Mouse (Mus musculus): Measurements from ENCODE around the gene Ipo11. TPM values are rescaled to one million over a fixed set of nuclear protein-coding genes. Genes with fewer than 3 reads are reported as not detected.
A peak's percentile ranks its signal among the peaks of the same experiment; 100 is the strongest.
"Not testable (repeated sequence)": the region's sequence is repeated elsewhere in the genome, so short reads cannot be mapped to it uniquely, and the experiment has no call there.

Ipo11 gene
- total RNA-seq (2015) (52.5 and 63.5 TPM in 2 replicates), total RNA-seq (2017) (34.2 and 39.8 TPM in 2 replicates)

DNA sequence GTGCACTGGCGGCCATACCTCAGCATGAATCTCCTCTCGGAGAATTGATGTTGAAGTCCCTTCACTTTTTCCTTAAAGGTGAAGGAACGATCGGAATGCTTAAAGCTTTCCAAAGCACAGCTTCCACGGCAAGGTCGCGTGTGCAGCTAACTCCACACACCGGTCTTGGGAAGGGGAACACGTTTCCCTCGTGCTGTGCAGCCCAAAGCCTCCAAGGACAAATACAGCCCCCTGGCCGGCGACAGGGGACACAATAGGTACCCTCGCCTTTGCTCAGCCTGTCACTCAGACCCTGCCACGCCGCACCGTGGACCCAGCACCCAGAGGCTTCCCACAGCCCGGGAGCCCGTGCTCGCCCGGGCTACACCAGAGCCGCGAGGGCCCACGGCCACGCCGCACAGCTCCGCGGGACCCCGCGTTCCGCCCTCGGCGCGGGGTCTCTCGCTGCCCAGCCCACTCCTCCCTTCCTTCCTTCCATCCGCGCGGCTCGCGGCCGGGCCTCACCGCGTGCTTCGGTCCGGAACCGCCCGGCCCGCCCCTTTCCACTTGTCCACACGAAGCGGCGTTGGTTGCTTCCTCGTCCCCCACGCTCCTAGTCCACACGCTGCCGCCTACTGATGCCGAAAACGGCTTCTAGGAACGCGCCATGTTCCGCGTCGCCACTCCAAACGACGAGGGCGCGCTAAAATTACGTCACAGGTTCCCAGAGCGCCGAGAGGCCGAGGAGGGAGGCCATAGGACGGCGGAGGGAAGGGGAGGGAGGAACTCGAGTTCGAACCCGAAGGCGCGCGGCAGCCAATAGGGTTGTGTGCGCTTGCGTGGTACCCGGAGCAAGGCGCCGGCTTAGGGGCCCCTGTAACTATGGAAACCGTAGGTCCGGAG, at the start of gene Ipo11:
Gene Ipo11, minus strand, starts transcription at position 703 of the 882 bp plus-strand sequence.
- peak; percentile 96 for ATAC-seq (replicated peaks; ENCODE audit: poor library complexity)

DNA sequence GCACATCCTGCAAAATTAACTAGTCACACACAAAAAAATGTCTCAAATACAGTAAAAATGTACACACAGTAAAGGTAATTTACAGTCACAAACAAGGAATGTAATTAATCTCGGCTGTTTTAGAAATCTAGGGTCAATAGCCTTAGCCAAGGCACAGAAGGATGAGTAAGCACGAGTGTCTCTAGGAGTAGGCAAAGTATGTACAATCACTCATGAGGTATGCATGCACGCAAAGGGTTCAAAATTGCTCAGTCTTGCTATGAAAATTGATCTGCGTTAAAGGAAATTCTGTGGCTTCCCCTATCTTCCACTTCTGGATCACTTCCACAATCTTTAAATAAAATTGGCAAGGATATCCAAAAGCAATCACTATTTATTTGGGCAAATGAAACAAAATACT, 24.7 kb upstream of the Ipo11 start:
- no peak for ATAC-seq (replicated peaks; ENCODE audit: poor library complexity)

DNA sequence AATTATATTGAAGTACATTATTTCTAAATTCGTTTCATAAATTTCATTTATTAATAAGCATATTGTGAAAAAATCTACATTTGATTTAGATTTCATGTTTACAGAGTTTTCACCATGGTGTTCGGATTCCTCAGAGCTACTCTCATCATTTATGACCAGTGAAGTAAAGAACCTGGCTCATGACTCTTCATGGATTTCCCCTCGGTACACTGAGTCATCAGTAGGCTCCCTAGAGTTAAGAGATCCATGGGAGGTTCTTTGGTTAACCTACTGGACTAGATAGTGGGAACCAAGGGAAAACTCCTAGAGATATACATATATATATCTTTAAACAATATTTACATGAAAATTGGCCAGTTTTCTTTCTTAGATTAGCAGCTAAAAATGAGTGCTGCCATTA, 23.8 kb upstream of the Ipo11 start:
- no peak for ATAC-seq (replicated peaks; ENCODE audit: poor library complexity)

DNA sequence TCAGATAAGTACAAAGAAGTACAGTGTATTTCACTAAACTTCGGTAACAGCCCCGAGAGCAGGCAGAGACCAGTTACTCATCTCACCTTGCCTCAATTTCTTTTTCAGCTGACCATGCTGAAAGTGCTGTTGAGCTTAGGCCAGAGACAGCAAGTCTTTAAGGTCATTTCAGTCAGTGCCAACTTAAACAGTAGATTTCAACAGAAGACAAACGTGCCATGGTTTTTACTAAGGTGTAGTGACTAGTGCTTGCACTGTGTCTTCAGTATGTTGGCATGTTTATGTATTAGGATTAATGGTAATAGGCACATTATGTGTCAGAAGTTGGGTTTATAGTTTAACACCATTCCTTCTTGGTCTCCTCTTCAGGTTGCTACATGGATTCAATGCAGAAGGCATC, 21.5 kb upstream of the Ipo11 start:
- ATAC-seq (replicated peaks; ENCODE audit: poor library complexity) = no peak

DNA sequence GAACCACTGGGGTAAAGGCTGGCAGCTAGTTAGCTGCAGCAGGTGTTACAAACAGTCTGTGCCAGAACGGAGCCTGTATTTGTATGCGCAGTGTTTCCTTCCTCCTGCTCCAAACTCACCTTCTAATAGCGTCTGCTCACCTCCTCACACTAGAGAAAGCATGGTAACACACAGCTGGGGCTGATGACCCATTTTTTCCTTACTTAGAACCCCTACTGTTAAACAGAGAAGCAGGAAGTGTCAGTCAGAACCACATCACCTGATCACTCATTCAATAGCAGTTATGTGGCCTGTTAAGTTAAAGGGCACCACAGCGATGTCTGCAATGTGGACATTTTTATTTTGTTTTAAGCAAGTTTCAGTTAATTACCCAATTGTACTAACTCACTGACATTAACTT, 20.8 kb upstream of the Ipo11 start:
- ATAC-seq (replicated peaks; ENCODE audit: poor library complexity) = no peak

DNA sequence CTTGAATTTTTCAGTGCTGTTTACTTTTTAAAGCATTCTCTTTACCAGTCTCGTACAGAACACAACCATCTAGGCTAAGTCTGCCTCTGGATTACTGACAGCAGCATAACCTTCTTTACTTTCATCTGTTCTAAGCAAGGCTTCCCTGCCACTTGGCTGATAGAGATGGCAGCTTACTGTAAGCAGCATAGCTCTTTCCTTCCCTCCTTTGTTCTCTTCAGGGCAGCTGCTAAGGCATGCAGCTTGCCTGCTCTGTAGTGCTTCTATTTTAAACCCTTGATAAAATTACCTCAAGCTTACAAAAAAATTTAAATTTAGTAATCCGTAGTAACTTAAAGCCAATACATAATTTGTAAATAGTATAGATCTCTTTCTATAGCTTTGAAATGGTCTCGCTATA, 18.1 kb upstream of the Ipo11 start:
- no peak for ATAC-seq (replicated peaks; ENCODE audit: poor library complexity)

DNA sequence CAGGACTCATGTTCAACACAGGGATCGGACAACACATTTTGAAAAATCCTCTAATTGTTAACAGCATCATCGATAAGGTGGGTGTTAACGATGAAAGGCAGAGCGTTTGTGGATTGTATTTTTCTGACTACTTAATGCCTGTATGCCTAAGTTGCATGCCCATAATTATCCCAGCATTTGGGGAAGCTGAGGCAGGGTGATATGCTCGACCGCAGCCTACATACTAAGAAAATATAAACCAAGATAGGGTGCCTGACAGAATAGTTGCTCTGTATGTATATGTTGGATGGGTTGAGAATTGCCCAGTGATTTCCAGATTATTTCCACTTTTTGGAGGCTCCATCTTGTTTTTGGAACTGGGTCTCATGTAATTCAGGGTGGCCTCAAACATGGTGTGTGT, 10.8 kb upstream of the Ipo11 start:
- ATAC-seq (replicated peaks; ENCODE audit: poor library complexity) = no peak

DNA sequence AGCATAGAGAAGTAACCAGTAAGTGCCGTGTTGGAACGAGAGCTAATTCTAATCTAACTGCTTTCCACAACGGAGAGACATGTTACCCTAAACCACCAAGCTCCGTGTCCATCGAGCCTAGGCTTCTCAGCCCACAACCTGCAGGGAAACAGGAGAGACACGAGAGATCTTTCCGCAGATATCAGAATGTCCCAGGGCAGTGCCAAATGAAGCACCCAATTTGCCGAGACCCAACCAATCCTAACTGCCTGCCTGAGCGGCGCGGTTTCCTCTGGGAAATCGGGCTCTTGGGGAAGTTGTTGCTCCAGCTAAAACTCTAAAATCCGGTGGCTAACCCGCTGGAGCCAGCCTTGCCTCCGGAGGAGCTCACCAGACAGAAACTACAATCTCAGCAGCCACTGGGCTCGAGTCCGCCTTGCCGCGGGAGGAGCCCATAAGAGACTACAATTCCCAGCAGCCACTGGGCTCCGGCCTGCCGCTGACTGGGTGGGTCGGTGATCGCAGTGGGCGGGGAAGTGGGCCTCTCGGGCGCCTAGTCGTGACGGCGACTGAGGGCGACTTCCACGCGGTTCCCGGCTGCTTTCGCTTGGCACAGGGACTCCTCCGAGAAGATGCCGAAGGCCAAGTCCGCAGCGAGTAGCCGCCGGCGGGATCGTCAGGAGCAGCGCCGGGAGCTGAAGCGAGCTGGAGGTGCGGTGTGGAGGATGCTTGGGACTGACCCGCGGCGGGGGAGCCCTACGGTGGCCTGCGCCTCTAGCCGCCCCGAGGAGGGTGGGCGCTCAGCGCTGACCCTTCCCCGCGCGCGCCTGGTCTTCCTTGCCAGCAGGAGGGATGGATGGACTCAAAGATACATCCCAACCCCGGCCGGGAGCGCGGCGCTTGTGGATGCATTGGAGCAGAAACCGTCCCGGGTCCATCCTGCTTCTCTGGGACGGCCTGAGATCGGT, 10.1 kb upstream of the Ipo11 start, which contains the start of gene Dimt1:
Gene Dimt1, plus strand, starts transcription at position 534 of the 947 bp plus-strand sequence.
- peak; percentile 99 for ATAC-seq (replicated peaks; ENCODE audit: poor library complexity)

DNA sequence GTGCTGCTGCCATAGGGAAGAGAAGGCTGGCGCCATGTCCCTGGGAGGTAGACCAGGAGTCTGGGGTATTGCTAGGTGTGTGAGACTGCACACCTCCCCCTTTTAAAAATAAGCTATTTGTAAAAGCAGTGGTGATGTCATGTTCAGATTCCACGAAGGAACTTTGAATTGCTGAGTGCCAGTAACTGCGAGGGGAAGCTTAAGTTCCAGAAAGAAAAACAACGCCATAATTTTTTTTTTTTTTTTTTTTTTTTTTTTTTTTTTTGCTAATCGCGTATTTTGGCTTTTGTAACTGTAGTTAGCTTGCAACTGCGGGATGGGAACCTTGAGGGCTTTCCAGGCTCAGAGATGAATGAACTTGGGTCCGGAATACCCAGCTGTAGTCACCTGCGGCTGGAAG, 8.8 kb upstream of the Ipo11 start:
- ATAC-seq (replicated peaks; ENCODE audit: poor library complexity) = no peak

DNA sequence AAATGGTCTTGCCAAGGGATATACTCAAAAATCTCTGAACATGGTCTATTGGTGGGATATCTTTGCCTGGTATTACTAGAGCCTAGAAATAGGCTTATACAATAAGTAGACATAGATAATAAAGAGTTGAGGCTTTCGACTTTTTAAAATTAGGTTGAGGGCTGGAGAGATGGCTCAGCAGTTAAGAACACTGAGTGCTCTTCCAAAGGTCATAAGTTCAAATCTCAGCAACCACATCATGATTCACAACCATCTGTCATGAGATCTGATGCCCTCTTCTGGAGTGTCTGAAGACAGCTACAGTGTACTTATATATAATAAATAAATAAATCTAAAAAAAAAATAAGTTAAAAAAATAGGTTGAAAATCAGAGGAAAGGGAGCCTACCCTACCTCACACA, 6.0 kb upstream of the Ipo11 start:
- ATAC-seq (replicated peaks; ENCODE audit: poor library complexity) = no peak

DNA sequence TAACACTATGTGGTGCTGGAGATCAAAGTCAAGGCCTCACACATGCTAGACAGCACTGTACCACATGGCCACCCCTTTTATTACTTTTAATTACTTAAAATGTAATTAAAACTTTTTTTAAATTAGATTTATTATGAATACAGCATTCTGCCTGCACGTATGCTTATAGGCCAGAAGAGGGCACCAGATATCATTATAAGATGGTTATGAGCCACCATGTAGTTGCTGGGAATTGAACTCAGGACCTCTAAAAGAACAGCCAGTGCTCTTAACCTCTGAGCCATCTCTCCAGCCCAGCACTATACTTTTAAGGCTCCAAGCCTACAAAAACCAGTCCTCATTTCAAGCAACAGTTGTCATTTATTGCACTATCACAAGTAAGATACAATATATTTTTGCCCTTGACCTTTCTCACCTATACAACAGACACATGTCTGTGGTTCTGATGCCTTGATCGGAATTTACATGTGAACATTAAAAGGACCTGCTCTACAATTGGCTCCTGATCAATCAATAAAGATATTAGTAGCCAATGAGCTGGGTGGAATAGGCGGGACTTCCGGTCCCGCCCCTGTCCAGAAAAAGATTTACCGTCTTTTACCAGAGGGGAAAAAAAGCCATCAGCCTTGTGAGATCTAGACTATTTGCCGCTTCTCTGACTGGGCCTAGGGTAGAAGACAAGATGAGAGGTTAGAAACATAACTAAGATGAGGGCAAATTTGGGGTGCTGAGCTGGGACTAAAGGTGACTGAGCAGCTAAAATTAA, 4.6 kb upstream of the Ipo11 start:
- no peak for ATAC-seq (replicated peaks; ENCODE audit: poor library complexity)

DNA sequence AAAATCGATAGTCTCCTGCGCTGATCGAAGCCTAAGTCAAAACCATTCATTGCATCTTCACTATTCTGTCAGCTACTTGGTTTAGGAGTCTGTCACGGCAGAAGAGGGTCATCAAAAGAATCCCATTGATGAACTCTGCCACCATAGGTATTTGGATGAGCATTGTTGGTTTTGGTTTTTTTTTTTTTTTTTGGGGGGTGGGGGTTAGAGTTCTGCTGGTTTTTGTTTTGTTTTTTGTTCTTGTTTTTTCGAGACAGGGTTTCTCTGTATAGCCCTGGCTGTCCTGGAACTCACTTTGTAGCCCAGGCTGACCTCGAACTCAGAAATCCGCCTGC, 347 bp upstream of the Ipo11 start:
- ATAC-seq (replicated peaks; ENCODE audit: poor library complexity) = no peak

DNA sequence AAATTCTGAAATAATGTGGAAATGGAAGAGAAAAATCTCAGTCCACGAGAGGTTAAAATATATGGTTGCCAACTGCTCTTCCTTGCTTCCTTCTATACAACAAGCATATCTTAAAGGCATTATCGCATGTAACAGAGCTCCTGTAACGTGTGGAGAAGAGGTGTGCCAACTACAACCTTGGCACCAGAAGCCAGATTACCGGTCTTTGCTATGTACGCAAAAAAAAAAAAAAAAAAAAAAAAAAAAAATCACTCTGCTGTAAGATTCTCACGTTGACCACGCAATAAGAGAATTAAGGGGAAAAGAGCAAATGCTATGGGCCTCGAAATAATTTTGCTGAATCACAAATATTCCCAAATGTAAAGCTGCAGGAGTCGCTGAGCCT, 895 bp downstream of the Ipo11 start:
- peak; percentile 49 for ATAC-seq (replicated peaks; ENCODE audit: poor library complexity)

DNA sequence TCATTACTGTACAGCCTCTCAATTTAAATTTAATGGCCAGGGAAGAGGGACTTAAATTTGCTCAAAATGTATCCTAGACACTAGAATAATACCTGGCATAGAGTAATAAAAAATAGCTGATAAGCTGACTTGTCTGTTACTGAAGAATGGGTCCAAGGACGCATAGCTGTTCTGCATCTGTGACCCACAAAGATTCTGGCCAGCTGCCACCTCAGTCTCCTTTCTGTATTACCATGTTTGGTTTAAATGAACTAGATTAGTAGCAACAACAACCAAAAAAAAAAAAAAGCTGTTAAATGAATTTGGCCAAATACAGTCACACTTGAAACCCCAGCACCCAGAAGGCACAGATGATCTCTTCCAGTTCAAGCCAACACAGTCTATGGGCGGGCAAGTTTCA, 7.6 kb downstream of the Ipo11 start:
- ATAC-seq (replicated peaks; ENCODE audit: poor library complexity) = no peak

DNA sequence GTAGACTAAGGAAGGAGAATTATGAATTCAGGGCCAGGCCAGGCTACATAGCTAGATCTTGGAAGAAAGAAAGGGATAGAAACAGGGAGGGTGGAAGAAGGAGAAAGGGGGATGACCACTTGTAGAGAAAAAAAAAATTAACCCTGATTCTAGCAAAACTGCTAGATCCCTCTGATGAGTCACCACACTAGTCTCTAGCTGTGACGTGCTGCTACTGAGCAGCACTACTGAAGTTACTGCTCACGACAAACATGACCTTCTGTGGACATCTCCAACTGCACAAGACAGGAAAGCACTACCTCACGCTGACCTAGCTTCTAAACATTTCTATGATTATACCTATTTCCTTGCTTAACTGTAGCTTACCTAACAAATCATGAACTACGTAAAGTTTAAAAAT, 8.5 kb downstream of the Ipo11 start:
- no peak for ATAC-seq (replicated peaks; ENCODE audit: poor library complexity)

DNA sequence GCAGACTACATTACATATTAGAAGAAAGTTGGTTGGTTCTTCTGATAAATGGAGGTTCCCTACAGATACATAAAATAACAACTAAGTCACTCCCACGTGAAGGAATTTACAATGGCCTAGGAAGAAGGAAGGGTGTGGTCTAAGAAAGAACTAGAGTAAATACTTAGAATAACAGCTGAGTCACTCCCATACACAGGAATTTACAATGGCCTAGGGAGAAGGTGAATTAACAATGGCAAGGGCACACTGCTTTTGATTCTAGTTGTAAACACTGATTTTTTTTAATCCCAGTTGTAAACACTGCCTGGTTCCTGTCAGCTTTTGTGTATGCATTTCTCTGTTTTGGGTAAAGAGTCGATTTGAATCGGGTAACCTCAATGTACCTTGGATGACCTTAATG, 10.8 kb downstream of the Ipo11 start:
- ATAC-seq (replicated peaks; ENCODE audit: poor library complexity) = not testable (repeated sequence)

DNA sequence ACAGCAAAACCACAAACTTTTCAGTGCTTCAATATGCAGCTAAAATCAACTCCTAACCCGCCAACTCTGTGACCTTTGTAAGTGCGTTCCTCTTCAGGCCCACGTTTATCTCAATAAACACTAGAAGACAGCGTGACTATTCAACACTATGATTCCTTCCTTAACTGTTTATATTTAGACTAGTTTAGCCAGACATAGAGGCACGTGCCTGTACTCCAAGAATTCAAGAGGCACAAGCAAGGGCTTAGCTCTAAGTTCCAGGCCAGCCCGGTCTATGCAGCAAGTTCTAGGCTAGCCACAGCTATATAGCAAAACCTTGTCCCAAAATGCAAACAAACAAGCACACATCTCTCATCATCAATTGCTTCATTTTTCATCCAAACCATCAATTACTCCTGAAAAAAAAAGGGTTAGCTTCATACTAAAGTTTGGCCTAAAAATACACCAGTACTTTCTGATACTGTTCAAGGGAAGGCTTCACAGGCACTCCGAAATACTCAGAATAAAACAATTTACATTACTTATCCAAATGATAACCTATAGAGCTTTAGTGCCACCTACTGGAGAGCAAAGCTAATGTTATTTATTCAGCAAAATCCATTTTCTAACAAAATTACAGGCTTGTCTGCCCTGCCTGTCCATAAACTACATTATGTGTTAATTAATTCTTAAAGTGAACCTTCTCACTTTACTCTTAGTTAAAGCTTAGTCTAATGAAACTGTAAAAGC, 18.3 kb downstream of the Ipo11 start:
- peak; percentile 90 for ATAC-seq (replicated peaks; ENCODE audit: poor library complexity)

DNA sequence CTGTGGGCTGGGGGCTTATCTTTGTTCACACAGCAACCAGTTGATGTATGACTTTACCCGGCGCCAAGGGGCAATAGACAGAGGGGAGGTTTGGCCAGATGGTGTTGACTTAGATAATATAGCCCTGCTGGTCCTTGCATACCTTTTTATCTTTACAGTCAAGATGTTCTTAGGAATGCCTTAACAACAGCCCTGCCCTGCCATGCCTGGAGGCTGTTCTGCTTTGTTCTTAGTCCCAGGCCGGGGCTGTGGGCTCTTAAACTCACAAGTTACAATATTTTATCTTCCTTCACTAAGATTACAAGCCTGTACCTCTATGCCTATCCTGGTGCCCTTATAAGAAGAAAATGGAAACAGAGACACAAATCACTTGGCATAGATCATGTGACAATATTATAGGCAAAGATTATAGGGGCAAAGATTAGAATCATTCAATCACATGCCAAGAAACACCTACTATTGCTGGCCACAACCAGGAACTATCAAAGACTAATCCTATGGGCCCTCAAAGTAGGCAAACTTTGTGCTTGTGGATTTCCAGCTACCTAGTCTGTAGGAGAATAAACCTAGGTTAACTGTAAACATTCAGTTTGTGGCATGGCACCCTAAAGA, 23.5 kb downstream of the Ipo11 start:
- ATAC-seq (replicated peaks; ENCODE audit: poor library complexity) = peak; percentile 31; the same call in 1 of the 2 replicates

DNA sequence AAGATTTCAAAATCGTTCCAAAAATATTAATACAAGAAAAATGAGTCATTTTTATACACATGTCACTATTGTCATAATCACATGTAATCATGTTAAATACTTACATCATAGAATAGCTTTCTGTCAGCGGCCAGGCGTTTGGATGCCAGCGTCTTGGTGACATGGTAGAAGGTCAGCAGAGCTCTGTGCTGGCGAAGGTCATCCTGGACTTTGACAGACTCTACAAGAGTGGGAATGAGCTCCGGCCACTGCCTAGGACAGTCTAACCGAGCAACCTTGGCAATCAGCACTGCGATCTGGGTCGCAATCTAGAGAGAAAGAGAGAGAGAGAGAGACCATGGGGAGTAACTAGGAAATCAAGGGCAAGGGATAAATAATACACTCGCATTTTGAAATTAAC, 26.7 kb downstream of the Ipo11 start:
- no peak for ATAC-seq (replicated peaks; ENCODE audit: poor library complexity)

DNA sequence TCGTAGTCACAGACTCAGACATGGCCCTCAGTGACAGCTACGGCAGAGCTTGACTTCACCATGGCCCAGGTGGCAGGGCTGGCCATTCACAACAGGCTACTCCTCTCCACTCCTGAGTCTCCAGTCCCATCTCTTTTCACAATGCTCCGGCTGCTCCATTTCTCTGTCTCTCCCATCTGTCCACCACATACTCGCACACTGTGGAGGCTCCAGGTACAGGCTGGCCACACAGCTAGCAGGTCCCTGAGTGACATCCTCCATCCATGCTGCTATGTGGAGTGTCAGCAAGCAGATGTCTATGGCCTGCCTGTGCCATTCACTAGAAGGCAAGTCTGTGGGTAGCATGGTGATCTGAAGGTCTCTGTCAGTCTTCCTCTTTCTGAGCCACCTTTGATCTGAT, 29.5 kb downstream of the Ipo11 start:
- ATAC-seq (replicated peaks; ENCODE audit: poor library complexity) = no peak

Data from megakaryocyte progenitor cell, adult 5-6 weeks (primary cell).